Mouse (Mus musculus) frontal cortex, postnatal 36 days (tissue): ENCODE measurements around the gene Gm14851.
"Not testable (repeated sequence)": the region's sequence is repeated elsewhere in the genome, so short reads cannot be mapped to it uniquely, and the experiment has no call there.

ENCODE experiments used
- DNase-seq, 2 experiments: peaks; one replicate each; pipeline ENCODE4 v3.0.0; 2022; ENCODE audit warnings: low spot score in 2 of 2

Gm14851 gene

GRCm38 (mm10) chr8:21095950-21096349 is at the start of gene Gm14851:
Gm14851 (minus strand) TSS chr8:21096050.
- not testable (repeated sequence) for DNase-seq

- not testable (repeated sequence) for DNase-seq
Measured at GRCm38 (mm10) chr8:21134342-21134741, 38.5 kb upstream of the Gm14851 start, which contains the start of gene Defa30. Defa30 (plus strand) TSS chr8:21134642.

- DNase-seq, result no peak
Measured at GRCm38 (mm10) chr8:21093106-21093505, 2.7 kb downstream of the Gm14851 start.

- DNase-seq, result not testable (repeated sequence)
Measured at GRCm38 (mm10) chr8:21084142-21084541, 11.7 kb downstream of the Gm14851 start, which contains the start of gene Defa25. Defa25 (plus strand) TSS chr8:21084442.

- DNase-seq, result not testable (repeated sequence)
Measured at GRCm38 (mm10) chr8:21064738-21065137, 31.1 kb downstream of the Gm14851 start, which contains the start of gene Defa35. Defa35 (plus strand) TSS chr8:21065038.

- DNase-seq, result not testable (repeated sequence)
Measured at GRCm38 (mm10) chr8:21054747-21055146, 41.1 kb downstream of the Gm14851 start, which contains the start of gene Defa23. Defa23 (plus strand) TSS chr8:21055047.
